Mouse (Mus musculus): ENCODE measurements around the gene Porcn. TPM values are rescaled to one million over a fixed set of nuclear protein-coding genes. Genes with fewer than 3 reads are reported as not detected.
A peak's percentile ranks its signal among the peaks of the same experiment; 100 is the strongest.

The Porcn gene
- 11.3 and 11.8 TPM in 2 replicates for polyA plus RNA-seq (2015; fragmentation: Nextera tagmentation; extraction: Ambion mirVana)

GRCm38 (mm10) chrX:8206015-8206693 lies at the start of gene Porcn:
TSS of gene Porcn (minus strand) at chrX:8206525.
- H3K4me1 ChIP-seq, result no peaks in the 10 kb centered on the region
- 14% methylated on average over 43 of the region's 46 CpGs for WGBS
- no peaks in the 10 kb centered on the region for H3K36me3 ChIP-seq
- H3K27ac ChIP-seq, result peak within 1 kb of the TSS; percentile 59; the same call in 1 of the 2 replicates
- H3K9ac ChIP-seq, result peak within 1 kb of the TSS; percentile 29
- ATAC-seq (ENCODE audit: insufficient read depth, low FRiP score, low read depth), result peak; percentile 93
- H3K9me3 ChIP-seq, result no peaks in the 10 kb centered on the region
- H3K4me2 ChIP-seq, result peak within 1 kb of the TSS; percentile 59
- H3K4me3 ChIP-seq (replicated peaks), result peak within 1 kb of the TSS; percentile 53
- H3K27me3 ChIP-seq (replicated peaks), result no peaks in the 10 kb centered on the region

- Histone ChIP-seq H3K4me3 (replicated peaks) (no peak overlapping the region), H3K4me1 (no peaks in the 10 kb centered on the region), H3K9ac (no peak overlapping the region), H3K4me2 (no peak overlapping the region), H3K27ac (no peak overlapping the region), H3K9me3 (no peaks in the 10 kb centered on the region), H3K36me3 (no peaks in the 10 kb centered on the region), H3K27me3 (replicated peaks) (no peaks in the 10 kb centered on the region)
- 25% methylated on average over 4 of the region's 6 CpGs for WGBS
- no peak for ATAC-seq (ENCODE audit: insufficient read depth, low FRiP score, low read depth)
Observed at GRCm38 (mm10) chrX:8255807-8256206, 49.5 kb upstream of the Porcn start.

- Histone ChIP-seq H3K9ac (no peak overlapping the region), H3K27ac (no peak overlapping the region), H3K36me3 (no peaks in the 10 kb centered on the region), H3K4me3 (replicated peaks) (no peak overlapping the region), H3K9me3 (no peaks in the 10 kb centered on the region), H3K27me3 (replicated peaks) (no peaks in the 10 kb centered on the region), H3K4me1 (no peaks in the 10 kb centered on the region), H3K4me2 (no peak overlapping the region)
- no peak for ATAC-seq (ENCODE audit: insufficient read depth, low FRiP score, low read depth)
- 68% methylated on average over 2 of the region's 2 CpGs for WGBS
Observed at GRCm38 (mm10) chrX:8253711-8254110, 47.4 kb upstream of the Porcn start.

- Histone ChIP-seq H3K27me3 (replicated peaks) (no peaks in the 10 kb centered on the region), H3K36me3 (no peaks in the 10 kb centered on the region), H3K9me3 (no peaks in the 10 kb centered on the region), H3K4me1 (no peaks in the 10 kb centered on the region), H3K27ac (peak within 1 kb of the TSS; percentile 73; the same call in 1 of the 2 replicates), H3K4me3 (replicated peaks) (peak within 1 kb of the TSS; percentile 56), H3K9ac (peak within 1 kb of the TSS; percentile 29; the same call in 1 of the 2 replicates), H3K4me2 (peak within 1 kb of the TSS; percentile 51)
- 14% methylated on average over 45 of the region's 45 CpGs for whole genome bisulfite sequencing
- ATAC-seq (ENCODE audit: insufficient read depth, low FRiP score, low read depth), result peak; percentile 92
Observed at GRCm38 (mm10) chrX:8252334-8253285, 46.3 kb upstream of the Porcn start, which contains the start of gene Ftsj1. TSS of gene Ftsj1 (minus strand) at chrX:8252406.

- Histone ChIP-seq H3K4me2 (peak overlapping the region; percentile 51), H3K36me3 (no peaks in the 10 kb centered on the region), H3K27me3 (replicated peaks) (no peaks in the 10 kb centered on the region), H3K9ac (peak overlapping the region; percentile 29; the same call in 1 of the 2 replicates), H3K4me3 (replicated peaks) (peak overlapping the region; percentile 56), H3K4me1 (no peaks in the 10 kb centered on the region), H3K27ac (no peak overlapping the region), H3K9me3 (no peaks in the 10 kb centered on the region)
- ATAC-seq (ENCODE audit: insufficient read depth, low FRiP score, low read depth), result peak; percentile 45; the same call in 1 of the 2 replicates
- 16% methylated on average over 18 of the region's 18 CpGs for WGBS
Observed at GRCm38 (mm10) chrX:8251789-8252333, 45.5 kb upstream of the Porcn start.

- Histone ChIP-seq H3K27me3 (replicated peaks) (no peaks in the 10 kb centered on the region), H3K27ac (no peak overlapping the region), H3K4me3 (replicated peaks) (no peak overlapping the region), H3K36me3 (no peaks in the 10 kb centered on the region), H3K4me1 (no peaks in the 10 kb centered on the region), H3K9me3 (no peaks in the 10 kb centered on the region), H3K9ac (no peak overlapping the region), H3K4me2 (no peak overlapping the region)
- no peak for ATAC-seq (ENCODE audit: insufficient read depth, low FRiP score, low read depth)
- 78% methylated on average over 8 of the region's 8 CpGs for WGBS
Observed at GRCm38 (mm10) chrX:8248542-8249120, 42.3 kb upstream of the Porcn start.

GRCm38 (mm10) chrX:8247680-8248079 lies 41.4 kb upstream of the Porcn start:
- no peak for ATAC-seq (ENCODE audit: insufficient read depth, low FRiP score, low read depth)
- H3K4me1 ChIP-seq, result no peaks in the 10 kb centered on the region
- 77% methylated on average over 2 of the region's 2 CpGs for WGBS

GRCm38 (mm10) chrX:8238804-8239395 lies 32.6 kb upstream of the Porcn start:
- Histone ChIP-seq H3K4me3 (replicated peaks) (no peak overlapping the region), H3K27ac (no peak overlapping the region), H3K9ac (no peak overlapping the region), H3K4me2 (no peak overlapping the region), H3K9me3 (no peaks in the 10 kb centered on the region), H3K4me1 (no peaks in the 10 kb centered on the region), H3K36me3 (no peaks in the 10 kb centered on the region), H3K27me3 (replicated peaks) (no peaks in the 10 kb centered on the region)
- ATAC-seq (ENCODE audit: insufficient read depth, low FRiP score, low read depth), result no peak
- 74% methylated on average over 13 of the region's 13 CpGs for WGBS

More at GRCm38 (mm10) chrX:8247680-8248079, 41.4 kb upstream of the Porcn start:
- H3K27ac ChIP-seq, result no peak overlapping the region
- H3K9me3 ChIP-seq, result no peaks in the 10 kb centered on the region
- no peak overlapping the region for H3K9ac ChIP-seq
- H3K27me3 ChIP-seq (replicated peaks), result no peaks in the 10 kb centered on the region
- H3K36me3 ChIP-seq, result no peaks in the 10 kb centered on the region
- H3K4me3 ChIP-seq (replicated peaks), result no peak overlapping the region
- no peak overlapping the region for H3K4me2 ChIP-seq

- H3K4me1 ChIP-seq, result no peaks in the 10 kb centered on the region
- H3K27me3 ChIP-seq (replicated peaks), result no peaks in the 10 kb centered on the region
- H3K9ac ChIP-seq, result no peak overlapping the region
- H3K27ac ChIP-seq, result no peak overlapping the region
- ATAC-seq (ENCODE audit: insufficient read depth, low FRiP score, low read depth), result no peak
- no peak overlapping the region for H3K4me2 ChIP-seq
- H3K9me3 ChIP-seq, result no peaks in the 10 kb centered on the region
- no peak overlapping the region for H3K4me3 ChIP-seq (replicated peaks)
- WGBS, result 79% methylated on average over 2 of the region's 2 CpGs
- H3K36me3 ChIP-seq, result no peaks in the 10 kb centered on the region
Observed at GRCm38 (mm10) chrX:8236704-8237103, 30.4 kb upstream of the Porcn start.

GRCm38 (mm10) chrX:8233602-8234001 lies 27.3 kb upstream of the Porcn start:
- Histone ChIP-seq H3K27ac (no peak overlapping the region), H3K9me3 (no peaks in the 10 kb centered on the region), H3K36me3 (no peaks in the 10 kb centered on the region), H3K9ac (no peak overlapping the region), H3K27me3 (replicated peaks) (no peaks in the 10 kb centered on the region), H3K4me2 (no peak overlapping the region), H3K4me3 (replicated peaks) (no peak overlapping the region), H3K4me1 (no peaks in the 10 kb centered on the region)
- 76% methylated on average over 3 of the region's 3 CpGs for WGBS
- no peak for ATAC-seq (ENCODE audit: insufficient read depth, low FRiP score, low read depth)

- Histone ChIP-seq H3K27ac (no peak overlapping the region), H3K9ac (no peak overlapping the region), H3K4me1 (no peaks in the 10 kb centered on the region), H3K27me3 (replicated peaks) (no peaks in the 10 kb centered on the region), H3K4me3 (replicated peaks) (no peak overlapping the region), H3K36me3 (no peaks in the 10 kb centered on the region), H3K4me2 (no peak overlapping the region), H3K9me3 (no peaks in the 10 kb centered on the region)
- 80% methylated on average over 4 of the region's 4 CpGs for whole genome bisulfite sequencing
- no peak for ATAC-seq (ENCODE audit: insufficient read depth, low FRiP score, low read depth)
Observed at GRCm38 (mm10) chrX:8230272-8230671, 23.9 kb upstream of the Porcn start.

Data from stomach, embryonic 15.5 days (tissue).